In the genomic region with DNA sequence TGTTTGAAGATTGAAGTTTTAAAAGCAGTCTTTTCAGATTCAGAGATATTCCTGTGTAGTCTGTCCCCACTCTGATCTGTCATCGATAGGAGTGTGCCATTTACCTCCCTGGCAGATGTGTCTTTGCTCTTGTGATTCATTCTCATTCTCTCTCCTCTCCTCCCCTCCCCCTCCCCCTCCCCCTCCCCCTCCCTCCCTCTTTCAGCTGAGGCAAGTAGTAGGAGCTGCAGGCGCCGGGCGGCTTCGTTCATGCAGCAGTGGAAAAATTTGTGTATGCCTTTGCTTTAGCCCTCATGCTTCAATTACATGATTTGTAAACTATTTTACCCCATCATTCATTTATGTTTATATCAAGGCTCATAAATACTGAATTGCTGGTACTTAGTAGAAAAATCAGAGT, we compare ENCODE assay signal across 19 mouse cellular contexts. TPM values are rescaled to one million over a fixed set of nuclear protein-coding genes. Genes with fewer than 3 reads are reported as not detected.
DNase-seq lines count a peak whose midpoint lies in the region; ATAC-seq and TF ChIP-seq lines count a peak whose summit lies in the region.
"Had no signal": no experiment of that assay in that cellular context is flagged by ENCODE, and none has a peak within 500 bp of the region (broad histone marks: within the 10 kb centered on the region; RNA-seq: fewer than 3 reads in every experiment).

No protein-coding gene starts in this region.

- ATAC-seq in hindbrain, embryonic 13.5 days (ENCODE audit: low FRiP score) = no peak
- ATAC-seq in midbrain, embryonic 14.5 days (ENCODE audit: low FRiP score, low TSS enrichment) = no peak
- no peak for ATAC-seq in midbrain, embryonic 16.5 days
- ATAC-seq in neural tube, embryonic 15.5 days (ENCODE audit: low FRiP score) = peak; percentile 48; the same call in 1 of the 2 replicates
- ATAC-seq: intestine, postnatal 0 days; lung, postnatal 0 days had no signal

- intact Hi-C loops in gastrocnemius, adult 2 months (cut with DNase I) = no loop called here

- TF ChIP-seq CTCF in gastrocnemius, adult 2 months (IDR thresholded peaks at IDR 0.05) = no peak

- H3K4me1 ChIP-seq in hindbrain, embryonic 10.5 days (replicated peaks) = peaks cover 26% of the 10 kb centered on the region
- H3K4me1 ChIP-seq in hindbrain, embryonic 13.5 days (replicated peaks) = peaks cover 9% of the 10 kb centered on the region
- H3K4me1 ChIP-seq in midbrain, embryonic 14.5 days (ENCODE audit: control insufficient read depth, insufficient read depth, low read length) = peaks cover 4% of the 10 kb centered on the region; the same call in 1 of the 2 replicates
- no peaks in the 10 kb centered on the region for H3K4me1 ChIP-seq in midbrain, embryonic 16.5 days (ENCODE audit: control insufficient read depth, insufficient read depth, low read length)
- peaks cover 4% of the 10 kb centered on the region; the same call in 1 of the 2 replicates for H3K4me1 ChIP-seq in neural tube, embryonic 15.5 days

- no peak overlapping the region for H3K9ac ChIP-seq in hindbrain, embryonic 13.5 days
- H3K9ac ChIP-seq in midbrain, embryonic 14.5 days (replicated peaks; ENCODE audit: low read length) = no peak overlapping the region
- no peak overlapping the region for H3K9ac ChIP-seq in midbrain, embryonic 16.5 days (ENCODE audit: low read depth, low read length)
- no peak overlapping the region for H3K9ac ChIP-seq in neural tube, embryonic 15.5 days (replicated peaks)
- H3K9ac ChIP-seq: hindbrain, embryonic 14.5 days; limb, embryonic 13.5 days; liver, embryonic 14.5 days; stomach, embryonic 15.5 days had no signal

- no peak overlapping the region for H3K27ac ChIP-seq in hindbrain, embryonic 10.5 days
- H3K27ac ChIP-seq in hindbrain, embryonic 13.5 days = no peak overlapping the region
- H3K27ac ChIP-seq in midbrain, embryonic 14.5 days (replicated peaks; ENCODE audit: low read depth, low read length) = no peak overlapping the region
- H3K27ac ChIP-seq in midbrain, embryonic 16.5 days (ENCODE audit: low read length) = no peak overlapping the region
- no peak overlapping the region for H3K27ac ChIP-seq in neural tube, embryonic 15.5 days (replicated peaks)
- H3K27ac ChIP-seq in gastrocnemius, adult 2 months = no peak overlapping the region
- H3K27ac ChIP-seq: hindbrain, embryonic 14.5 days; kidney, postnatal 0 days; liver, embryonic 14.5 days; stomach, embryonic 15.5 days had no signal

- H3K4me2 ChIP-seq in hindbrain, embryonic 13.5 days = no peak overlapping the region
- H3K4me2 ChIP-seq in midbrain, embryonic 14.5 days (ENCODE audit: low read length) = no peak overlapping the region
- H3K4me2 ChIP-seq in midbrain, embryonic 16.5 days (ENCODE audit: low read length) = no peak overlapping the region
- no peak overlapping the region for H3K4me2 ChIP-seq in neural tube, embryonic 15.5 days
- H3K4me2 ChIP-seq: hindbrain, embryonic 14.5 days; limb, embryonic 13.5 days; stomach, embryonic 15.5 days had no signal

- no peak overlapping the region for H3K4me3 ChIP-seq in hindbrain, embryonic 10.5 days
- no peak overlapping the region for H3K4me3 ChIP-seq in hindbrain, embryonic 13.5 days
- H3K4me3 ChIP-seq in midbrain, embryonic 14.5 days (replicated peaks; ENCODE audit: low read depth, low read length) = no peak overlapping the region
- no peak overlapping the region for H3K4me3 ChIP-seq in midbrain, embryonic 16.5 days (ENCODE audit: low read depth, low read length)
- no peak overlapping the region for H3K4me3 ChIP-seq in neural tube, embryonic 15.5 days (replicated peaks)
- no peak overlapping the region for H3K4me3 ChIP-seq in gastrocnemius, adult 2 months
- H3K4me3 ChIP-seq: limb, embryonic 13.5 days; stomach, embryonic 15.5 days had no signal

- H3K27me3 ChIP-seq in hindbrain, embryonic 10.5 days (ENCODE audit: insufficient read depth, poor library complexity, severe bottlenecking) = no peaks in the 10 kb centered on the region
- no peaks in the 10 kb centered on the region for H3K27me3 ChIP-seq in hindbrain, embryonic 13.5 days
- no peaks in the 10 kb centered on the region for H3K27me3 ChIP-seq in midbrain, embryonic 14.5 days (ENCODE audit: control insufficient read depth, insufficient read depth, low read length)
- no peaks in the 10 kb centered on the region for H3K27me3 ChIP-seq in midbrain, embryonic 16.5 days (ENCODE audit: control insufficient read depth, insufficient read depth, low read depth, low read length)
- no peaks in the 10 kb centered on the region for H3K27me3 ChIP-seq in neural tube, embryonic 15.5 days (replicated peaks)
- H3K27me3 ChIP-seq: limb, embryonic 13.5 days; stomach, embryonic 15.5 days had no signal

- H3K9me3 ChIP-seq in hindbrain, embryonic 10.5 days = no peaks in the 10 kb centered on the region
- H3K9me3 ChIP-seq in hindbrain, embryonic 13.5 days = no peaks in the 10 kb centered on the region
- H3K9me3 ChIP-seq in midbrain, embryonic 14.5 days (ENCODE audit: control insufficient read depth, low read length) = no peaks in the 10 kb centered on the region
- H3K9me3 ChIP-seq in midbrain, embryonic 16.5 days (replicated peaks; ENCODE audit: control insufficient read depth, low read length, poor library complexity, severe bottlenecking) = no peaks in the 10 kb centered on the region
- no peaks in the 10 kb centered on the region for H3K9me3 ChIP-seq in neural tube, embryonic 15.5 days (replicated peaks)
- H3K9me3 ChIP-seq: limb, embryonic 13.5 days; stomach, embryonic 15.5 days had no signal

- peaks cover 47% of the 10 kb centered on the region for H3K36me3 ChIP-seq in hindbrain, embryonic 10.5 days
- peaks cover 10% of the 10 kb centered on the region for H3K36me3 ChIP-seq in hindbrain, embryonic 13.5 days
- H3K36me3 ChIP-seq in midbrain, embryonic 14.5 days (ENCODE audit: control insufficient read depth, insufficient read depth, low read length) = peaks cover 5% of the 10 kb centered on the region
- H3K36me3 ChIP-seq in midbrain, embryonic 16.5 days (ENCODE audit: control insufficient read depth, insufficient read depth, low read length) = no peaks in the 10 kb centered on the region; the same call in 1 of the 2 replicates
- H3K36me3 ChIP-seq in neural tube, embryonic 15.5 days = no peaks in the 10 kb centered on the region

- DNase-seq in hindbrain, embryonic 10.5 days (ENCODE audit: low spot score) = peak; percentile 54
- DNase-seq in midbrain, embryonic 14.5 days = peak; percentile 42
- peak; percentile 49 for DNase-seq in embryo, embryonic 11 days
- DNase-seq in gastrocnemius, adult 2 months = no peak
- DNase-seq: B cell, adult 2 months; cerebellum, adult 8-10 months; gastrocnemius, postnatal 14 days had no signal

- WGBS in hindbrain, embryonic 10.5 days = 16% methylated on average over 5 of the region's 5 CpGs
- 14% methylated on average over 5 of the region's 5 CpGs for WGBS in hindbrain, embryonic 13.5 days
- 12% methylated on average over 5 of the region's 5 CpGs for WGBS in midbrain, embryonic 14.5 days
- WGBS in midbrain, embryonic 16.5 days = 4% methylated on average over 4 of the region's 5 CpGs
- 0% methylated on average over 5 of the region's 5 CpGs for WGBS in neural tube, embryonic 15.5 days

RNA-seq across cellular contexts. Expression of gene Cfap44, which starts 13.0 kb away (rescaled TPM):
- 3.0 and 4.4 TPM in 2 replicates for polyA plus RNA-seq in hindbrain, embryonic 10.5 days (2016; fragmentation: Nextera tagmentation; extraction: Ambion mirVana)
- 6.1 and 8.5 TPM in 2 replicates for polyA plus RNA-seq in hindbrain, embryonic 13.5 days (2015; fragmentation: Nextera tagmentation; extraction: Ambion mirVana)
- polyA plus RNA-seq in midbrain, embryonic 14.5 days (2014; fragmentation: Nextera tagmentation; extraction: Ambion mirVana) = 4.3 and 6.1 TPM in 2 replicates
- polyA plus RNA-seq in midbrain, embryonic 16.5 days (2015; fragmentation: Nextera tagmentation; extraction: Ambion mirVana) = 6.5 and 7.0 TPM in 2 replicates
- 3.0 TPM in 2 replicates for polyA plus RNA-seq in neural tube, embryonic 15.5 days (2015; fragmentation: Nextera tagmentation; extraction: Ambion mirVana)
- not detected for total RNA-seq in gastrocnemius, adult 2 months (2021)
- total RNA-seq: heart, adult 8-10 months; megakaryocyte progenitor cell, adult 5-6 weeks had no signal
- polyA plus RNA-seq: intestine, postnatal 0 days had no signal

RNA-seq across cellular contexts. Expression of gene Spice1, which starts 34.7 kb away (rescaled TPM):
- polyA plus RNA-seq in hindbrain, embryonic 10.5 days (2016; fragmentation: Nextera tagmentation; extraction: Ambion mirVana) = 21.7 and 28.1 TPM in 2 replicates
- polyA plus RNA-seq in hindbrain, embryonic 13.5 days (2015; fragmentation: Nextera tagmentation; extraction: Ambion mirVana) = 17.1 and 17.7 TPM in 2 replicates
- polyA plus RNA-seq in midbrain, embryonic 14.5 days (2014; fragmentation: Nextera tagmentation; extraction: Ambion mirVana) = 9.6 and 16.6 TPM in 2 replicates
- 11.8 and 12.3 TPM in 2 replicates for polyA plus RNA-seq in midbrain, embryonic 16.5 days (2015; fragmentation: Nextera tagmentation; extraction: Ambion mirVana)
- polyA plus RNA-seq in neural tube, embryonic 15.5 days (2015; fragmentation: Nextera tagmentation; extraction: Ambion mirVana) = 12.1 and 15.1 TPM in 2 replicates
- total RNA-seq in gastrocnemius, adult 2 months (2021) = 1 to 10 TPM; 6.6 to 7.7 TPM

RNA-seq across cellular contexts. Expression of gene Sidt1, which starts 48.6 kb away (rescaled TPM):
- 0.05 and 0.09 TPM in 2 replicates for polyA plus RNA-seq in hindbrain, embryonic 10.5 days (2016; fragmentation: Nextera tagmentation; extraction: Ambion mirVana)
- polyA plus RNA-seq in hindbrain, embryonic 13.5 days (2015; fragmentation: Nextera tagmentation; extraction: Ambion mirVana) = 3.4 and 3.6 TPM in 2 replicates
- polyA plus RNA-seq in midbrain, embryonic 14.5 days (2014; fragmentation: Nextera tagmentation; extraction: Ambion mirVana) = 3.4 and 7.6 TPM in 2 replicates
- polyA plus RNA-seq in midbrain, embryonic 16.5 days (2015; fragmentation: Nextera tagmentation; extraction: Ambion mirVana) = 11.2 and 11.9 TPM in 2 replicates
- 13.3 and 15.4 TPM in 2 replicates for polyA plus RNA-seq in neural tube, embryonic 15.5 days (2015; fragmentation: Nextera tagmentation; extraction: Ambion mirVana)
- total RNA-seq in gastrocnemius, adult 2 months (2021) = under 1 TPM; 0.08 to 0.11 TPM
